Mouse (Mus musculus) ES-Bruce4 (cell line): ENCODE measurements at regions not wholly inside any gene's neighbourhood (a gene's known extent, or its start where the extent isn't known, plus 50 kb on each side); places are given as distances from the start of the nearest gene placed in this dataset.

Experiments used
- CTCF ChIP-seq: IDR thresholded peaks from one replicate; pipeline ENCODE4 v1.8.1; 2011; ENCODE audit warnings: low read depth, low read length
- EP300 ChIP-seq: IDR thresholded peaks from 2 replicates; pipeline ENCODE4 v1.6.1; 2011; ENCODE audit warnings: low read depth, low read length; ENCODE audit not compliant: insufficient read depth
- POLR2A ChIP-seq: IDR thresholded peaks from one replicate; pipeline ENCODE4 v1.8.1; 2011; ENCODE audit warnings: low read length; ENCODE audit not compliant: insufficient read depth

GRCm38 (mm10) chr8:35211506-35212452, 553.8 kb upstream of the Gm19410 start:
- TF ChIP-seq CTCF = no peak
- TF ChIP-seq POLR2A = no peak
- no peak for TF ChIP-seq EP300
